Mouse (Mus musculus): ENCODE measurements around the gene Marcks. TPM values are rescaled to one million over a fixed set of nuclear protein-coding genes. Genes with fewer than 3 reads are reported as not detected.

The Marcks gene
- 5.1 TPM in 2 replicates for total RNA-seq (2014; fragmentation: Nextera tagmentation)
- total RNA-seq (2017): 8.5 and 10.1 TPM in 2 replicates

GRCm38 (mm10) chr10:37138778-37139442 is at the start of gene Marcks:
Gene Marcks, minus strand, starts transcription at chr10:37138920.
- ATAC-seq (replicated peaks; ENCODE audit: poor library complexity, severe bottlenecking): peak; percentile 48

GRCm38 (mm10) chr10:37177071-37177470 is 38.4 kb upstream of the Marcks start:
- no peak for ATAC-seq (replicated peaks; ENCODE audit: poor library complexity, severe bottlenecking)

- ATAC-seq (replicated peaks; ENCODE audit: poor library complexity, severe bottlenecking): no peak
These were observed 33.8 kb upstream of the Marcks start for GRCm38 (mm10) chr10:37172416-37172950.

GRCm38 (mm10) chr10:37171711-37172415 is 33.1 kb upstream of the Marcks start:
- ATAC-seq (replicated peaks; ENCODE audit: poor library complexity, severe bottlenecking): no peak

GRCm38 (mm10) chr10:37170878-37171277 is 32.2 kb upstream of the Marcks start:
- no peak for ATAC-seq (replicated peaks; ENCODE audit: poor library complexity, severe bottlenecking)

GRCm38 (mm10) chr10:37170466-37170865 is 31.7 kb upstream of the Marcks start:
- no peak for ATAC-seq (replicated peaks; ENCODE audit: poor library complexity, severe bottlenecking)

GRCm38 (mm10) chr10:37167527-37167926 is 28.8 kb upstream of the Marcks start:
- ATAC-seq (replicated peaks; ENCODE audit: poor library complexity, severe bottlenecking): no peak

GRCm38 (mm10) chr10:37159731-37160130 is 21.0 kb upstream of the Marcks start:
- ATAC-seq (replicated peaks; ENCODE audit: poor library complexity, severe bottlenecking): no peak

GRCm38 (mm10) chr10:37157156-37157555 is 18.4 kb upstream of the Marcks start:
- ATAC-seq (replicated peaks; ENCODE audit: poor library complexity, severe bottlenecking): no peak

GRCm38 (mm10) chr10:37155131-37155530 is 16.4 kb upstream of the Marcks start:
- no peak; the same call in 1 of the 2 replicates for ATAC-seq (replicated peaks; ENCODE audit: poor library complexity, severe bottlenecking)

- ATAC-seq (replicated peaks; ENCODE audit: poor library complexity, severe bottlenecking): no peak
These were observed 13.0 kb upstream of the Marcks start for GRCm38 (mm10) chr10:37151539-37152271.

GRCm38 (mm10) chr10:37148016-37148415 is 9.3 kb upstream of the Marcks start:
- no peak for ATAC-seq (replicated peaks; ENCODE audit: poor library complexity, severe bottlenecking)

- no peak for ATAC-seq (replicated peaks; ENCODE audit: poor library complexity, severe bottlenecking)
These were observed 6.7 kb upstream of the Marcks start for GRCm38 (mm10) chr10:37145456-37145855.

- no peak for ATAC-seq (replicated peaks; ENCODE audit: poor library complexity, severe bottlenecking)
These were observed 2.9 kb upstream of the Marcks start for GRCm38 (mm10) chr10:37141621-37142020.

GRCm38 (mm10) chr10:37140736-37141451 is 2.2 kb upstream of the Marcks start:
- peak; percentile 23 for ATAC-seq (replicated peaks; ENCODE audit: poor library complexity, severe bottlenecking)

GRCm38 (mm10) chr10:37140166-37140735 is 1.5 kb upstream of the Marcks start:
- no peak for ATAC-seq (replicated peaks; ENCODE audit: poor library complexity, severe bottlenecking)

- ATAC-seq (replicated peaks; ENCODE audit: poor library complexity, severe bottlenecking): no peak
These were observed 884 bp upstream of the Marcks start for GRCm38 (mm10) chr10:37139443-37140165.

- ATAC-seq (replicated peaks; ENCODE audit: poor library complexity, severe bottlenecking): no peak
These were observed 399 bp downstream of the Marcks start for GRCm38 (mm10) chr10:37138311-37138731.
